Mouse (Mus musculus) bone marrow macrophage, adult 2 months (primary cell): ENCODE measurements around the gene Mpp3.

Experiments
- CTCF ChIP-seq: IDR thresholded peaks from 2 replicates; pipeline ENCODE4 v1.5.1; 2012; ENCODE audit warnings: low read depth, mild to moderate bottlenecking, low read length, moderate library complexity
- POLR2A ChIP-seq: IDR thresholded peaks from 2 replicates; pipeline ENCODE4 v1.6.1; 2012; ENCODE audit warnings: mild to moderate bottlenecking, low read depth, low read length, borderline replicate concordance

GRCm38 (mm10) chr11:101995938-101996337 lies 32.3 kb downstream of the Mpp3 start:
- no peak for TF ChIP-seq CTCF
- no peak for TF ChIP-seq POLR2A
